Mouse (Mus musculus) testis, adult 2 months (tissue): ENCODE results near the gene Iqsec3.

Source experiments
- CTCF ChIP-seq: fragments of 200-500 bp; IDR thresholded peaks from 2 replicates; pipeline ENCODE4 v1.5.1; 2012; ENCODE audit warnings: low read depth, mild to moderate bottlenecking, inconsistent platforms, low read length, moderate library complexity; ENCODE audit not compliant: control insufficient read depth, insufficient read depth, insufficient replicate concordance
- POLR2A ChIP-seq: fragments of 200-500 bp; IDR thresholded peaks from 2 replicates; pipeline ENCODE4 v1.6.1; 2012; ENCODE audit warnings: low read depth, mild to moderate bottlenecking, inconsistent platforms, low read length, moderate library complexity; ENCODE audit not compliant: control insufficient read depth

GRCm38 (mm10) chr6:121473093-121473821 is at the start of gene Iqsec3:
- TF ChIP-seq POLR2A, result no peak
- TF ChIP-seq CTCF, result no peak
